Mouse (Mus musculus) hindlimb bud, embryonic 11.5 days (tissue): ENCODE data around the gene Trpt1.

Source experiments
- DNase-seq: peaks from one replicate; pipeline ENCODE4 v3.0.0-alpha.2; 2012; ENCODE audit warnings: low read depth, low spot score; ENCODE audit errors: extremely low spot score

Gene Trpt1

DNA sequence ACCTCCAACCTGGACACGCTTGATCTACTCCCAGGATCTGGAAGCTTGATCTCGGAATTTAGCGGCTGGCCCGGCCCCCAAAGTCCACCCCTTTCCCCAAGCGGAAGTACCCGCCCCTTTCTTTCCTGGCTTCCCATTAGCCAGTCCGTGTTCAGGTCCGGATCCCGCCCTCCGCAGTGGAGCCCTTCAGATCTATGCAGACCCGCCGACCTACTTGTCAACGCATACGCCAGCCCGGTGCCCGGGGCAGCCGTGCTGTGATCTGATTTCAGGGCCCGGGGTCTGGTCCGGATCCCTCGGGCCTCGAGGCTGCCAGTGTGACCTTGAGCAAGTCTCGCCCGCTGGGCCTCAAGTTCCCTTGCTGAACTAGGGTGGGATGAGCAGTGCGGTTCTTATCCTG, at the start of gene Trpt1, which contains the start of gene Nudt22:
Gene Trpt1 (plus strand): TSS at position 126 of the 400 bp plus-strand sequence.
Gene Nudt22 (minus strand): TSS at position 112 of the 400 bp plus-strand sequence.
- no peak for DNase-seq

DNA sequence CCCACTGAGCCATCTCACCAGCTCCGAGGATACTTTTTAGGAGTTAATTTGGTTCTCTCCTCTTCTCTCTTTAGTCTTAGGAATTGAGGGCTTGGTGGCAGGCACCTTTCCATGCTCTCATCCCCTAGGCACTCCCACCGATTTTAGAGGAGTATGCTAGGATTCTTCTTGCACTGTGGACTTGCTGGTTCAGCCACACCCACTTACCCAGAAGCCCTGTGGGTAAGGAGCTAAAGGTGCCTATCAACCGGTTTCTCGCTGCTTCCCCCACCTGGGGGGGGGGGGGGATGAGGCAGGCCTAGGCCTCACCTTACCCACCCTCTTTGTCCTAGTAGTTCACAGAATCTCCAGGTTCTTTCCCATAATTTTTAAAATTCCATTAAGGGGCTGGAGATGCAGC, 48.2 kb upstream of the Trpt1 start:
- DNase-seq: no peak

DNA sequence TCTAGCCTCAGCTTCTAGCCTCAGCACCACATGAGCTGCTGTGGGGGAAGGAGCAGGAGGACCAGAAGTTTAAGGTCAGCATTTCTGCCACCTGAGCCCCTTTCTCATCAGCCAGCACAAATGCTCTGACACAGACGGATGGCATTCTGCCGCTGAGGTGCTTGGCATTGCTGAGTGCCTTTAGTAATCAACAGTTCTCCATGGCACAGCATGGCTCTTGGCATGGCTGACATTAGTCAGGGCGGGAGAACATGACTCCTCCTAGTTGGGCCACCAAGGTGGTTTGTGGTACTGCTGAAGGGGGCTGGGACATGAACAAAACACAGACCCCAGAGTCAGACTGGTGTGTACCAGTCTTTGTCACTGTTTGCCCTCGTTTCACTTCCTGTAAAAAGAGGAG, 47.7 kb upstream of the Trpt1 start:
- no peak for DNase-seq

DNA sequence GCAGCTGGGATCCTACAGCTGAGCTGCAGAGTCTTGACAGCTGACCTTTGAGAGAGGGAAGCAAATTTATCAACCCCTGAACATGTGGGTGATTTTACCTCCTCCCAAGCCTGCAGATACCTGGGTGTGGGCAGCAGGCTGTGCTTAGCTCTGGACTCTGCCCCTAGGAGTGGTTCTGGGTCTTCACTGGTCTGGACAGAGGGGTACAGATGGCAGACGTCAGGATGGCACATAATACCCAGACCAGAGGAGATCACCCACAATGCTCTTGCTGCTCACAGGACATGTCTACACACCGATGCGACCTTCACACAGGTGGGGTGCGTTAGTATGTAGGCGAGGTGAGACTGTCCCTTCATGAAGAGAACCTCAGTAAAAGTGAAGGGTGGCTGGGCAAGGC, 46.4 kb upstream of the Trpt1 start:
- DNase-seq: no peak

DNA sequence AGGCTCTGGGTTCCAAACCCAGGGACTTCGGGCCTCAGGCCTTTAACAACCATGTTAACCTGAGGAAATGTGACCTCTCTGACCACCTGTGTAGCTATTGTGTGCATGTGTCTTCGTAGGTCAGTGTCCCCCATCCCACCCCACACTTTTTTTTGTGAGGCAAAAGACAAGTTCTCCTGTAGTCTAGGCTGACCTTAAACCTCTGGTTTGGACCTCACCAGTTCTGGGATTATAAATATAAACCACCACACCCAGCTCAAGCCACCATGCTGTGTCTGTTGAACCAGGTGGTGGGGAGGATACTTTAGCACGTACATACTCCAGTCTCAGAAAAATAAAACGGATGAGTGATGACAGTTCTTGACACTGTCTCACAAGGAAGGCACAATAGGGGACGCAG, 46.0 kb upstream of the Trpt1 start:
- DNase-seq: no peak

DNA sequence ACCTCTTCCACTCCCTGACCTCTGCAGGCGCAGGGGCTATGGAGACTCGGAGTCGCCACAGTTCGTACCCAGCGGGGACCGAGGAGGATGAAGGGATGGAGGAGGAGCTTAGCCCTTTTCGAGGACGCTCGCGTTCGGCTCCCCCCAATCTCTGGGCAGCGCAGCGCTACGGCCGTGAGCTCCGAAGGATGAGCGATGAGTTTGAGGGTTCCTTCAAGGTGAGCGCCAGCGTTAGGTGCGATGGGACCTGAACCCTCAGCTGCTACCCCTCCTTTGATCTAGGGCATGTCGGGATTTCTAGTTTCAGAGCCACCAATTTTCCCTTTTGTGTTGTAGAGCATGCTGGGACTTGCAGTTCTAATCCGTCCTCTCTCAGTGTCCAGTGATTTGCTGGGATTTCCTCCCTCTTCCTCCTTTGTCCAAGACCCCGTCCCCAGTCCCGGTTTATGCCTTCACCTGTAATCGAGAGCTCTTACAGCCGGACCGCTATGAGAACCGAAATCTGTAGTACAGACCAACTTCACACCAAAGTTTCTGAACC, 45.2 kb upstream of the Trpt1 start:
- DNase-seq: no peak

DNA sequence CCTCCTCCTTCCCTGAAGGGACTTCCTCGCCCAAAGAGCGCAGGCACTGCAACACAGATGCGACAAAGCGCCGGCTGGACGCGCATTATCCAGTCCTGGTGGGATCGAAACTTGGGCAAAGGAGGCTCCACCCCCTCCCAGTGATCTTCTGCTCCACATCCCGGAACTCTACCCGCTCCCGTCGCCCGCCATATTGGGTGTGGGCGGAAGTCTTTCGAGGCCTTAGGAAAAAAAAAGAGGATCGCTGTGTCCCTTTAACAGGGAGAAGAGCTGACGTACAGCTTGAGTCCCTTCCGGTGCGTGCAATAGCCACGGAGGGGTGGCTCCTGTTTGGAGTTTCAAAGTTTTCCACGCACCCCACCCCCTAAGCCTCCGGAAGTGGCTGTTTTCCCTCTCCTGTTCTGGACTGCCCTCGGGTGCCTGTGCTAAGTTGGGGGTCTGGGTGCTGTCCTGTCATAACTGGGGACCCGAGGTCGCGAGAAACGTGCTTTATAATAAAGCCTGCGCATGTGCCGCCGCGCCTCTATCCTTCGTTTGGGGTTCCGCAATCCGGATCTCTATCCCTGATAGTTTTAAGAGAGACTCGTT, 44.5 kb upstream of the Trpt1 start:
- DNase-seq: no peak

DNA sequence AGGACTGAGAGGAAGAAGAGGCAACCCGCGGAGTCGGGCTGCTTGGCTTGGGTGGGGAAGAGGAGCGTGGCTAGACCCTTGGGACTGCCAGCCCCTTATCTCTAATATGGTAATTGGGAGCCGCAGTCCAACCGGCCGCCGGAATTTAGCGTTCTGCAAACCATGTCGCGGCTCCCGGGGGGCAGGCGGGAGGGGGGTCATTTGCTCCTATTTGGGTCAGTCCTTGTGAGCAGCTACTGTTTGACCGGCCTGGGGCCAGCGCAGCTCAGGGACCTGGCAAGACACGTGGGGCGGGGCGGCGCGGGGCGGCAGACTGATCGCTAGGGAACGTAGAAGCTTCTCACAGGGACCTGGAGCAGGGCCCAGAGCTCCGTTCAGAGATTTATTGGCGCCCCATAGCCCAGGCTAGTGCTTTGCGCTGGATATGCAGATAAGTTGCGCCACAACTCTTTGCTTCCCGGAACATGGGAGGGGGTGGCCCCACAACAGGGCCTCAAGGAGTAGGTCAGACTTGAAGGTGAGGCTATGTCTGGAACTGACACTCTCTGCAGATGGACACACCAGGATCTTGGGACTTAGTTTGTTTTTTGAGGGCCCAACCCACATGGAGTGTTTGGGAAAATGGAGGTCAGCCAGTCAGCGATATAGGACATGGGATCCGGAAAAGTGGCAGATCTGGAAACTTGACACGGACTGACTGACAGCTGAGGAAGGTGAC, 43.8 kb upstream of the Trpt1 start:
- DNase-seq: no peak

DNA sequence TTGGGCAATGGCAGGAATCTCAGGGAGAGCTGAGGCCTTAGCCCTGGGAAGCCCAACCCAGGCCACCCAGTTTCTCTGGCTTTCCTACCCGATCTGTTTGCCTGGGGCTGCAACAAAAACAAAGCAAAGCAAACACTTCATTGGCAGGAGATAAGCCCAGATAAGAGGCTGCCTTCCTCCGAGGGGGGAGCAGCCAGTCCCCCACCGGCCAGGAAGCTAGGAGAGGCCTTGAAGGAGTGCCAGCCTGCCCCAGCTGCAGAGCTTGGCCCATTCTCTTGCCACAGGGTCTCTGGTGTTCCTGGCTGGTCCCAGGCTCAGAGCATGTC, 43.3 kb upstream of the Trpt1 start:
- no peak for DNase-seq

DNA sequence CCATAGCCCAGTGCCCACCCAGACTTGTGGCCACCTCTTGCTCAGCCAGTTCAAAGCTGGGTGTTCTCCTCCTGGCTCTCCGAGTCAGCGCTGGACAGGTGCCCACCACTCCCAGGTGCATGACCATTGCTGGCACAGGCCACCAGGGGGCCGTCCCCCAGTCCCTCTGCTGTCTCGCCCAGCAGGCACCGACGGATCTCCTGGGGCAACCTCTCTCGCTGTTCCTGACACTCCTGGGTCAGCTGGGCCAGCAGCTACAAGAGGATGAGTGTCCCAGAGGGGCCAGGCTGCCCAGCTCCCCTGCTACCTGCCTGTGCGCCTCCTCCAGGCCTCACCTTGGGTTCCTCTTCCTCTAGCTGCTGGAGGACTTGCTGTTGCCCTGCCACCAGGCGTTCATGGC, 41.9 kb upstream of the Trpt1 start:
- DNase-seq: no peak

DNA sequence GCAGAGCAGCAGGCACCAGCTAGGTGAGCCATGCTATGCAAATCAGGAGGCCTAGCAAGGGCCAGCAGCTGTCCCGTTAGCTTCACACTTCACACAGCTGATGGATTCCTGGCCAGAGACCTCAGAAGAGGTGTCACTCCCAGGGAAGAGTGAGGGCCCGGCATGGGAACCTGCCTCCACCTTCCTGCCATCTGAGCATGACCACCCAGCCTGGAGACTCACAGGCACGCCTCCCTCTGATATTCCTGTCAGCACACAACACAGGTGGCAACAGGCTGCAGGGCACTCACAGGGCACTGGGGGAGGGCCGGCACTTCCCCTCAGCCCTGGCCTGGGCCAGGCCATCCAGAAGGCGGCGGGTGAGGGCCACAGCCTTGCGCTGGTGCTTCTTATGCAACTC, 40.5 kb upstream of the Trpt1 start:
- DNase-seq: no peak

DNA sequence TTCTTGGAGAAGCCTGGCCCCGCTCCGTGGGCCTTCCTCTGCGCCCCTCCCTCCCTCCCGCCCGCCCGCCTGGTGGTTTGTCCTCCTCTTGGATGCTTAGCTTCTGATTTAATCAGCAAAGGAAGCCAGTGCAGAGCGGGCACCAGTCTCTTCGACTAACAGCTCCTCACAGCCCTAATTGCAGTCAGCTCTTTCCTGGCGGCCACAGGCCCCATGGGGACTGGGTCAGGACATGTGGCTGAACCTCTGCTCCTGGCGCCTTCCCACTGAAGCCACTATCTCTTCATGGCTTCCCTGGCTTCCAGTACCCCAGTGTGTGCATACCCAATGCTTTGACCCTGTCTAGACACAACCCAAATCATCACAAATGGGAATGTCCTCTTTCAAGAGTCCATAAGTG, 39.5 kb upstream of the Trpt1 start:
- no peak for DNase-seq

DNA sequence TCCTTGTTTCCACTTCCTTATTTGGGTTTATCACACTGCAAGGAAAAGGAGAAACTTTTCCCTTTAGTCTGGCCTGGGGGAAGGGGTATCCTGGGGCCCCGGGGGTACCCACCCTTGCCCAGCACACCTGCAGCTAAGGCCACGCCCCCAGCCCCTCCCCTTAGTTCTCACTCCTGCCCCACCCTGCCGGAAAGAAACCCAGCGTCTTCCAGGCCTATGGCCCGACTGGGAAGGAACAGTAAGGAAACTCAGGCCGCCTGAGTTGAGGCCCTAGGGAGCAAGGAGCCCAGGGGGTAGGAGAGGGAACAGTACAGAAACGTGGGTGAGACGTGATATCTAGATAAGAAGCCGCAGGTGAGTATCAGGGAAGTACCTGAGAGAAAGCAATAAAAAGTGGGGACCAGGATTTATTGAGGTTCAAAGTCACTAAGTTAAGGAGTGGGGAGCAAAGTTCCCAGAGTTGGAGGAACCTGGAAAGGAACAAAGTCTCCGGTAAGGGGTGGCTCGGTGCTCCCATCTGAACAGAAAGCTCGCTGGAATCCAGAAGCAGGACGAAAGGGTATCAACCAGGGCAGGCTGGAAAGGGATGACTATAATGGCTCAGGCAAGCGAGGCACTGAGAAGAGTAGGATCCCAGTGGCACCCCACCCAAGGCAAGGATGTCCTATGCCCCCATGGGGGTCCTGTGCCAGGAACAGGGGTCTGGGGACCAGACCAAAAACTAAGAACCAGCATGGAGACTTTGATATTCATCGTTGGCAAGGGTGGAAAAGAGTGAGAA, 27.2 kb upstream of the Trpt1 start:
- no peak for DNase-seq

DNA sequence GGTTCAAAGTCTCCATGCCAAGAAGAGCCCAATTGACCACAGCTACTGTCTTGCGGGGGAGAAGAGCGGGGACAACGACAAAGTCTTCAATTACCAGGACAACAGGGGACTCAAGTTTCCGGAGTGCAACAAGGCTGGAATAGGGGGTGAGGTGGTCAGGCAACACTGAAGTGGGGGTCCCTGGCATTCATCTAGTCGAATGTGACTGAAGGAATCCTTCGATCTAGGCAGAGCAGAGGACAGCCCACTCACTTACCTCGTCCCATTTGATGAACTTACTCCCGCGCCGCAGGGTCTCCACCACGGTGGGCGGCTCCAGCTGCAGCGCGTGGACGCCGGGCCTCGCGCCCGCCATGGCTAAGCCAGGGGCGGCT, 26.7 kb upstream of the Trpt1 start:
- no peak for DNase-seq

DNA sequence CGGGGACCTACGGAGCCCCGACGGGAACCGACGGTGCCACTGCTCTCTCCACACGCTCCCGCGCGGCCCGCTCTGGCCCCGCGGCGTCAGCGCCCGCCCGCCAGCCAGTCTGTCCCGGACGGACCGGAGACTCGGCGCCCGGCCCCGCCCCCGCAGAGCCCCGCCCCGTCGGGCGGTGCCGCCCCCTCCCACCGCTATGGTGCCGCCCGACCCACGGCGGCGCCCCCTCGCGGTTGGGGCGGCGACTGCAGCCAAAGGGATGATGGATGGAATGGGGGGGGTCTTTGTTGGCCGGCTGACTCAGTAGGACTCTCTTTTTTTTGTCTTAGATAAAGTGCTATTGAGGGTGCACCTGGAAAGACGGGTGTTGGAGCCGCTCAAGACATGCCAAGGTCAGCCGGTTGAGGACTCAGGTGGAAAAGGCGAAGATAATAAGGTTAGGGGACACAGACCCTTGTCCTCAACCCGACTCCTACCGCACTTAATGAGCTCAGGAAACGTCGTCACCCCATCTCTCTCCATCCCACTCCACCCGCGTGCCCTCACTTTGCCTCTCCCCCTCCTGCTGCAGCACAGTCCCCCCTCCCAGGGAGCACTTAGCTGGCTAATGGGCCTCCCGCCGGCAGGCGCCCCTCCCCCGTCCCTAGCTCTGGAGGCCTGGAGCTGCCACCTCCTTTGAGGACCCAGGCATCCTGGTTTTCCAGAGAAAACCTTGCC, 26.1 kb upstream of the Trpt1 start:
- no peak for DNase-seq

DNA sequence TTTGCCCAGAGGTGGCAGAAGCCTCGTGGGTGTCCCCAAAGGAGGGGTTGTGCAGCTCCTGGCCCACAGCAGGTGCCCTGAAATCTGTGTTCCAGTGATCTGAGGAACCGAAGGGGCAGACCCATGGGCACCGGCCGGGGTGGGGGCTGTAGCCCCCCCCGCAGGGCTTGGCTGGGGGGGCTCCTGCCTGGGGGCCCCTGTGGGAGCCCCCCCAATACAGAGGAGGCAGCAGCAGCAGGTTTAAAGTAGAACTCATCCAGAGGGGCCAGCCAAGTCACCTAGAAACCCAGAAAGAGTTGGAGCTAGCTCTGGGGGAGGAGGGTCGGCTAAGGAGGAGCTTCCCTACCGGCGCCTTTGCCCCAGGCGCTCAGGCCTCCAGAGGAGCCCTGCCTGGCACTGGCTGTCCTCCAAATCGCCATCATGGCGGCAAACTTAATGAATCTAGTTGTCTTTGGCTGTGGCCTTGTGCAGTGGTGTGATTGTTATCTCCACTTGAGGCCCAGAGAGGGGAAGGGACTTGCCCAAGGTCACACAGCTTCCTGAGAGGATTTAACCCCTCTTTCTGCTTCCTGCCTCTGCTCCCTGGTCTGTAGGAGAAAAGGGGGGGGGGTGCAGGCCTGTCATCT, 25.4 kb upstream of the Trpt1 start:
- no peak for DNase-seq

DNA sequence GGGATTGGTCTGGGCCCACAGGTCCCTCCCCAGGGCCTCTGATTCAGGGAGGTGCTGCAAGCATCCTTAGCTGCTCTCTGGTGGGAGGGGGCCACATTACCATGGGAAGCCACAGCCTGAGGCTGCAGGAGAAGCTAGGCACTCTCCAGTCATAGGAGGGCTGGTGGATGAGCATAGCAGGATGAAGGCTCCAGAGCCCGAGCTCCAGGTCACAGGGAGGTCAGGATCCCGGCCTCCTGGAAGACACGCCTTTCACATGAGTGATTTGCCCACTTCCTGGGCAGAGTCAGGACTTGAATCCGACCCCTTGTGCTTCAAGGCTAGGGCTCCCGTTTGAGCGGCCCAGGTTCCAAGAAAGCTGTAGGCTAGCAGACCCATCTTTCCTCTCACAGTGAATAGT, 24.3 kb upstream of the Trpt1 start:
- no peak for DNase-seq

DNA sequence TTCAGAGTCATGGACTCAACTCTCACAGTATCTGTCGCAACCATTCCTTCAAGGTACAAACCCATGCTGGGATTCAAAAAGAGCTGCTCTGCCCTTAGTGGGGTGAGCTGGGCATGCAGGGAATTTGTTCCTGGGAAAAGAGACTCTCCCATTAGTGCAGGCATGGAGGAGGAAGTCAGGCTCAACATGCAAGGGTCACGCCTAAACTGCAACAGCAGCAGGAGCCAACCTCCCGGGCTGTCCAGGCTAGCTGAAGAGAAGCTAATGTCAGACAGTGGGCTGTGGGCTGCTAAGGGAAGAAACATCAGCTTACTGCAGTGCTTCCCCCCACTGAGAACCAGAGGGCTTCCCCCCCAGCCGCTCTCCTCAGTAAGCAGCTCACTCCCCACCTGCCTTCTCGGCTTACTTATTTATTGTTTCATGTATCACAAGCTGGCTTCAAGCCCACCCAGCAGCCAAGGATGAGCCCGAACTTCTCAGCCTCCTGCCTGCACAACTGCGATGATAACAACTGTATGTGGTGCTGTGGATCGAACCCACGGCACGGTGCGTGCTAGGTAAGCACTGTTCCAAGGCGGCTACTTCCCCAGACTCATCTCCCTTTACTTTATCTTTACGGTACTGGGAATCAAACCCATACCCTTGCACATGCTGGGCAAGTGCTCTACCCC, 23.5 kb upstream of the Trpt1 start:
- no peak for DNase-seq

DNA sequence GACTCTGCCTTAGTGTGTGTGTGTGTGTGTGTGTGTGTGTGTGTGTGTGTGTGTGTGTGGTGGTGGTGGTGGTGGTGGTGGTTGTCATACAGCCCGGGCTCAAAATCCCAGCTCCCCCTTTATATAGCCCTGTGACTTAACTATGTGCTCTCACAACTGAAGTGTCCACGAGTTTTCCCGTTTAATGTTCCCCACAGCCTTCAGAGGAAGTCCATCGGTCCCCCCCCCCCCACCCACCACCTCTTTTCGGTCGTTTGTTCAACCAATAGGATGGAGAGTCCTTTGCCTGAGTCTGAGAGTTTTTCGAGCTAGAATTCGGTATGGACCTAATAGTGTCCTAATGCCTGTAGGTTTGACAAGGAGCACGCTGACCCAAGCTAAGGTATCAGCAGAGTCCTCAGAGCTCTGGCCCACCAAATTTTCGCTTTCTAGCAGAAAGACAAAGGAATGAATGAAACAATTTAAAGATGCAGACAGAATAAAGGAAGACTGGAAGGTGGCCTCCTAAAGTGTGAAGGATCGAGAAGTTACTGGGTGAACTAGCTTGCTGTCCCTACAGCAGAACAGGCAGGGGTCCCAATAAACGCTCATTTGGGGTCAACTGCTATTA, 22.2 kb upstream of the Trpt1 start:
- no peak for DNase-seq
